Mouse (Mus musculus): Measurements from ENCODE around the gene Rgs7. TPM values are rescaled to one million over a fixed set of nuclear protein-coding genes. Genes with fewer than 3 reads are reported as not detected.

Rgs7 gene
- polyA plus RNA-seq, 2 experiments = not detected

DNA sequence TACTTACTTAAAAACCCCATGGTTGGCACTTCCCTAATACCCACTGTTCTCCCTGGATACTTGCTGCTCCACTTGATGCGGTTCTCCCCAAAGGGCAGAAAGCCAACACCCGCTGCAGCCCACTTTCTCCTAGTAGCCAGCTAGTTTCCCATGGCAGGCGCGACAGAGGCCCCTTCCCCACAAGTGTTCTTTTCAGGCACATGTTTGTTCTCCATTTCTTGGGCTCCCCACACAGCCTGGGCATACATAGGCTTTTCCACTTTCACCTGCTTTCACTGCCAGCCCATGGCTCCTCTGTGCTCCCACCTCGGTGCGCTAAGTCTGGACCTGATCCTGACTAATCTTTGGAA is 814 bp downstream of the Rgs7 start:
- peaks cover 17% of the 10 kb centered on the region for H3K27me3 ChIP-seq (ENCODE audit: control insufficient read depth, insufficient read depth, low read length)
- no peak overlapping the region for H3K9ac ChIP-seq (replicated peaks)
- H3K36me3 ChIP-seq (replicated peaks; ENCODE audit: control insufficient read depth, insufficient read depth, low read depth) = no peaks in the 10 kb centered on the region
- no peak overlapping the region for H3K27ac ChIP-seq
- no peak overlapping the region for H3K4me3 ChIP-seq (ENCODE audit: insufficient read depth in 1 of 2, low read depth in 2 of 2, low read length in 2 of 2)
- TF ChIP-seq EP300 (IDR thresholded peaks at IDR 0.05; ENCODE audit: low read depth) (no peak), CTCF (IDR thresholded peaks at IDR 0.05; ENCODE audit: low read depth) (no peak)
- no peak for ATAC-seq (ENCODE audit: insufficient read depth)
- WGBS (ENCODE audit: insufficient replicate concordance) = 26% methylated on average over 6 of the region's 6 CpGs
- no peak overlapping the region; the same call in 1 of the 2 replicates for H3K4me2 ChIP-seq (ENCODE audit: low read depth)
- no peaks in the 10 kb centered on the region for H3K9me3 ChIP-seq (ENCODE audit: control insufficient read depth, low read length)
- DNase-seq (ENCODE audit: low read depth in 3 of 3, low spot score in 3 of 3) = no peak
- H3K4me1 ChIP-seq (replicated peaks; ENCODE audit: control insufficient read depth in 2 of 2, insufficient read depth in 2 of 2, low read length in 1 of 2) = no peaks in the 10 kb centered on the region

DNA sequence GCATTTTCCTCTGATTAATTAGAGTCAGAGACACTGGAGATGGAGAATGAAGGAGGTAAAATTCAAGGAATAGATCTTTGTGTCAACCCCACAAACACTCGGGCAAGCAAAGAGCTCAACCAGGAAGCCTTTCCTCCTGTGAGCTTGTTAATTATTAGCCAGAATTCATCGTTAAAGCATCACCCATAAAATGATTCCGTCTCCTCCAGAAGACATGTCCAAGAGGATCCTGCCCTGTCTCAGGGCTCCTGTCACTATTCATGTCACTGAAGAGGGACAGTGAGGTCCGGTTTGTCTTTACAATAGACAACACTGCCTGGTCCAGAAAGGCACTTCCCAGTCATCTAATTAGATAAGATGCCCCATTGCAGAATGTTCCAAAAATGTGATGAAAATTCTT is 7.2 kb downstream of the Rgs7 start:
- Histone ChIP-seq H3K27me3 (ENCODE audit: control insufficient read depth, insufficient read depth, low read length) (no peaks in the 10 kb centered on the region), H3K27ac (no peak overlapping the region), H3K9ac (replicated peaks) (no peak overlapping the region), H3K4me1 (replicated peaks; ENCODE audit: control insufficient read depth in 2 of 2, insufficient read depth in 2 of 2, low read length in 1 of 2) (no peaks in the 10 kb centered on the region), H3K4me2 (ENCODE audit: low read depth) (no peak overlapping the region), H3K4me3 (ENCODE audit: insufficient read depth in 1 of 2, low read depth in 2 of 2, low read length in 2 of 2) (no peak overlapping the region), H3K9me3 (ENCODE audit: control insufficient read depth, low read length) (no peaks in the 10 kb centered on the region), H3K36me3 (replicated peaks; ENCODE audit: control insufficient read depth, insufficient read depth, low read depth) (no peaks in the 10 kb centered on the region)
- ATAC-seq (ENCODE audit: insufficient read depth) (no peak), DNase-seq (ENCODE audit: low read depth in 3 of 3, low spot score in 3 of 3) (no peak)
- WGBS (ENCODE audit: insufficient replicate concordance) = 57% methylated on average over 4 of the region's 4 CpGs
- no peak for TF ChIP-seq EP300 (IDR thresholded peaks at IDR 0.05; ENCODE audit: low read depth)
- TF ChIP-seq CTCF (IDR thresholded peaks at IDR 0.05; ENCODE audit: low read depth) = no peak

DNA sequence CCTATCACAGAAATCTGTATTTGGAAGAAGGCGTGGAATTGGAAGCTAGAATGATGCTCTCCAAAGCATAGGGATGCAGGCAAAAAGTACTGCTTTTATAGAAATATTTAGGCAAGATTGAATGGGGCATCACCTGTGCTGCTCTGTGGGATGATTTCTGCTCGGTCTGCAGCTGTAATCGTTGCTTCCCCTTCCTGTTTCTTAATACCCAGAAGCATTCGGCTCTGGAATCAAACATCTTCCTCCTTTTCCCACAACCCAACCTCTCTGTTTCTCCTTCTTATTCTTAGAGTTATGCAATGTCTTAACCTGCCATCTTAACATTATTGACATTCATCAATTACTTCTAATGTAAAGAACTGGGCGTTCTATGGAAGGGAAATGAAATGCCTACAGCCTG is 19.2 kb downstream of the Rgs7 start:
- ATAC-seq (ENCODE audit: insufficient read depth) = no peak

DNA sequence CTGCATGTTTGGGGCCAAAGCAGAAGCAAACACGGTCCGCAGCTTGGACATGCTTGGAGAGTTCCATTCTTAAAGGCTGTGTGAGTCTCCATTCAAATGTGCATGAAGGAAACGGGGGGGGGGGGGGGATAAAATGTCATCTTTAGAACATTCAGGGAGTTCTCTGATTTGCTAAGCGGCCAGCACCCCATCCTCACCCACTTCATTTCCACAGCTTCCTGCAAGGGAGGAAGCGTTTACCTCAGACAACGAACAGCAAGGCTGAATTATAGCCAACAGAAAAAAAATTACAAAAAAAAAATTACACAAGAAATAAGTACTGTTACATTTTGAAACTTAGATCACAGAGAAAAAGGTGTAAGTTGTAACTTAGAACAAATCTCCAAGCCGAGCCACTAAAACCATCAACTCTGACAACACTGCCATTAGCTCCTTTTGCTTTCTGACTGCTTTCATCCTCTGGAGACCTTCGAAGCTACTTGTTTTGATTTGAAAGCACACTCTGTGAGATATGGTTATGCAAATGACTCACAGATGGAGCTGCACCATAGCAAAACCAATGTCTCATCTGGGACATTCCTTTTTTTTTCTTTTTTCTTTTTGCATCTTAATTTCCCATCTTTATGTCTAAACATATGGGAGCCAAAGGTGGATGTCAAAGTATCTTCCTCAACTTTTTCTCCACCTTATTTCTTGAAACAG is 23.1 kb downstream of the Rgs7 start:
- Histone ChIP-seq H3K36me3 (replicated peaks; ENCODE audit: control insufficient read depth, insufficient read depth, low read depth) (no peaks in the 10 kb centered on the region), H3K4me1 (replicated peaks; ENCODE audit: control insufficient read depth in 2 of 2, insufficient read depth in 2 of 2, low read length in 1 of 2) (no peaks in the 10 kb centered on the region), H3K4me3 (ENCODE audit: insufficient read depth in 1 of 2, low read depth in 2 of 2, low read length in 2 of 2) (no peak overlapping the region), H3K27ac (no peak overlapping the region), H3K9me3 (ENCODE audit: control insufficient read depth, low read length) (no peaks in the 10 kb centered on the region), H3K4me2 (ENCODE audit: low read depth) (no peak overlapping the region), H3K27me3 (ENCODE audit: control insufficient read depth, insufficient read depth, low read length) (no peaks in the 10 kb centered on the region), H3K9ac (replicated peaks) (no peak overlapping the region)
- TF ChIP-seq CTCF (IDR thresholded peaks at IDR 0.05; ENCODE audit: low read depth) = no peak
- no peak for TF ChIP-seq EP300 (IDR thresholded peaks at IDR 0.05; ENCODE audit: low read depth)
- WGBS (ENCODE audit: insufficient replicate concordance) = 29% methylated on average over 8 of the region's 8 CpGs
- DNase-seq (ENCODE audit: low read depth in 3 of 3, low spot score in 3 of 3) (no peak), ATAC-seq (ENCODE audit: insufficient read depth) (no peak)

More for the DNA sequence above, 19.2 kb downstream of the Rgs7 start:
- no peak overlapping the region for H3K4me2 ChIP-seq (ENCODE audit: low read depth)
- no peak for DNase-seq (ENCODE audit: low read depth in 3 of 3, low spot score in 3 of 3)
- no peaks in the 10 kb centered on the region for H3K4me1 ChIP-seq (replicated peaks; ENCODE audit: control insufficient read depth in 2 of 2, insufficient read depth in 2 of 2, low read length in 1 of 2)
- no peaks in the 10 kb centered on the region for H3K27me3 ChIP-seq (ENCODE audit: control insufficient read depth, insufficient read depth, low read length)
- TF ChIP-seq EP300 (IDR thresholded peaks at IDR 0.05; ENCODE audit: low read depth) = no peak
- TF ChIP-seq CTCF (IDR thresholded peaks at IDR 0.05; ENCODE audit: low read depth) = no peak
- no peaks in the 10 kb centered on the region for H3K9me3 ChIP-seq (ENCODE audit: control insufficient read depth, low read length)
- 44% methylated on average over 5 of the region's 5 CpGs for WGBS (ENCODE audit: insufficient replicate concordance)
- no peak overlapping the region for H3K9ac ChIP-seq (replicated peaks)
- H3K36me3 ChIP-seq (replicated peaks; ENCODE audit: control insufficient read depth, insufficient read depth, low read depth) = no peaks in the 10 kb centered on the region
- no peak overlapping the region for H3K27ac ChIP-seq
- H3K4me3 ChIP-seq (ENCODE audit: insufficient read depth in 1 of 2, low read depth in 2 of 2, low read length in 2 of 2) = no peak overlapping the region

DNA sequence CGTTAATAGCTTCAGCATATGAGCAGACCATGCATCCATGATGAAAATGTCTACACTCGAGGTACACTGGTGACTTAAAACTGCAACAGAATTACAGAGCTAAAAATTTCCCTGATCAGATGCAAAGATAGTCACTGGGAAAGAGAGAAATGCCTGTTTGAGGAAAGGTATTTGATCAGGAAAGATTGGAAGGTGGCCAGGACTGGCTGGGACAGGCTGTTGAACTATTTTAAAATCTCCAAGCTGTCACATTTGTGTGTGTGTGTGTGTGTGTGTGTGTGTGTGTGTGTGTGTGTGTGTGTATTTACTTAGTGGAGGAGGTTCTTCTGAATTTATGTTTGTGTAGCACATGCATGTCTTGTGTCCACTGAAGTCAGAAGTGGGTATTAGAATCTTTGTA is 27.7 kb downstream of the Rgs7 start:
- Histone ChIP-seq H3K36me3 (replicated peaks; ENCODE audit: control insufficient read depth, insufficient read depth, low read depth) (no peaks in the 10 kb centered on the region), H3K9ac (replicated peaks) (no peak overlapping the region), H3K27ac (no peak overlapping the region), H3K4me2 (ENCODE audit: low read depth) (no peak overlapping the region), H3K4me3 (ENCODE audit: insufficient read depth in 1 of 2, low read depth in 2 of 2, low read length in 2 of 2) (no peak overlapping the region), H3K9me3 (ENCODE audit: control insufficient read depth, low read length) (no peaks in the 10 kb centered on the region), H3K27me3 (ENCODE audit: control insufficient read depth, insufficient read depth, low read length) (no peaks in the 10 kb centered on the region), H3K4me1 (replicated peaks; ENCODE audit: control insufficient read depth in 2 of 2, insufficient read depth in 2 of 2, low read length in 1 of 2) (no peaks in the 10 kb centered on the region)
- WGBS (ENCODE audit: insufficient replicate concordance) = 40% methylated on average over 2 of the region's 2 CpGs
- TF ChIP-seq CTCF (IDR thresholded peaks at IDR 0.05; ENCODE audit: low read depth) (no peak), EP300 (IDR thresholded peaks at IDR 0.05; ENCODE audit: low read depth) (no peak)
- ATAC-seq (ENCODE audit: insufficient read depth) (no peak), DNase-seq (ENCODE audit: low read depth in 3 of 3, low spot score in 3 of 3) (no peak)

All from liver, embryonic 14.5 days (tissue).